Mouse (Mus musculus): ENCODE results near the gene Hipk2.

Hipk2 gene

GRCm38 (mm10) chr6:38902820-38903439, 27.0 kb upstream of the Hipk2 start:
- no peak for DNase-seq (ENCODE audit: low read depth, low spot score)

- DNase-seq (ENCODE audit: low read depth, low spot score), result no peak
These were observed 25.7 kb upstream of the Hipk2 start for GRCm38 (mm10) chr6:38901636-38902035.

GRCm38 (mm10) chr6:38901152-38901551, 25.2 kb upstream of the Hipk2 start:
- no peak for DNase-seq (ENCODE audit: low read depth, low spot score)

GRCm38 (mm10) chr6:38900479-38901126, 24.6 kb upstream of the Hipk2 start:
- DNase-seq (ENCODE audit: low read depth, low spot score), result no peak

DNA sequence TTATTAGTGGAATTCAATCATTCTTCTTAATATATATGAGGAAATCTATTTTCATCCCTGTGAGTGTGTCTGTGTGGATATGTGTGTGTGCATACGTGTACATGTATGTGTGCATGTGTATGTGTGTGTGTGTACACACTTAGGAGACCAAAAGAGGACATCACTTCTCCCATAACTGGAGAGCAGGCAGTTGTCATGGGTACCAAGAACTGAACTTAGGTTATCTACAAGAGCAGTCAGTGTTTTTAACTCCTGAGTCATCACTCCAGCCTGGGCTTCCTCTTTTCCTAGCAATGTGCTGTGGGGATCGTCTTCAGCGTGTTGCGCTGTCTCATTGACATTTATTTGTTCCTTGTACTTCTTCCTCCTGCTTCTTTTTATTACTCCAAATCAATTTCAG, 24.1 kb upstream of the Hipk2 start:
- no peak for DNase-seq (ENCODE audit: low read depth, low spot score)

DNA sequence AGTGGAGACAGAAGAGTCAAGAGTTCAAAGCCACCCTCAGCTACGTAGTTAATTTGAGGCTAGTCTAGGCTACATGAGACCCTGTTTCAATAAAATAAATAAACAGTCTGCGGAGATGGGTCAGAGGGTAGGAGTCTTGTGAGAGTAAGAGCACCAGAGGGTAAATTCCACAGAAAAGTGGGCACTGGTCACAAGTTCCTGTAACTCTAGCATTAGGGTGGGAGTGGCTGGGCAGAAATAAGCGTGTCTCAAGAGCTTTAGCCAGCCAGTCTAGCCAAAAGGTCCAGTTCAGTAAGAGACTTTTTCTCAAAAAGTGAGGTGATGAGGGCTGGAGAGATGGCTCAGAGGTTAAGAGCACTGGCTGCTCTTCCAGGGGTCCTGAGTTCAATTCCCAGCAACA, 17.6 kb upstream of the Hipk2 start:
- no peak for DNase-seq (ENCODE audit: low read depth, low spot score)

DNA sequence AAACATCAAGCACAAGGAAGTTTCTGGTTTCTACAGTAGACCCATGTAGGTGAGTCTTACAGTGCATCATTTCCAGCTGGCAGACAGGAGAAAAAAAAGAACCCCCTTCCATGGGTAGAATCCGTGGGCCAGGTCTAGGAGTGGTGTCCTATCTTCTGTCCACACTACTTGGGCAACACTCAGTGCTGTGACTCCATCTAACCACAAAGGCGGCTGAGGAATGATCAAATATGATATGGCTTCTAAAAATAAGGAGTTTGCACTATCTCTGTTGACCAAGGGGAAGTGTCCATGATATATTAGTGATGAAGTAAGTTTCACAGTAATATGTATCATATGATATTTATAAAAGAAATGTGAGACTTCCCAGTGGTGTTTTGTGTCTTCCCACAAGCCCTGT, 16.1 kb upstream of the Hipk2 start:
- no peak for DNase-seq (ENCODE audit: low read depth, low spot score)

- DNase-seq (ENCODE audit: low read depth, low spot score), result no peak
These were observed 13.2 kb upstream of the Hipk2 start for GRCm38 (mm10) chr6:38889156-38889555.

DNA sequence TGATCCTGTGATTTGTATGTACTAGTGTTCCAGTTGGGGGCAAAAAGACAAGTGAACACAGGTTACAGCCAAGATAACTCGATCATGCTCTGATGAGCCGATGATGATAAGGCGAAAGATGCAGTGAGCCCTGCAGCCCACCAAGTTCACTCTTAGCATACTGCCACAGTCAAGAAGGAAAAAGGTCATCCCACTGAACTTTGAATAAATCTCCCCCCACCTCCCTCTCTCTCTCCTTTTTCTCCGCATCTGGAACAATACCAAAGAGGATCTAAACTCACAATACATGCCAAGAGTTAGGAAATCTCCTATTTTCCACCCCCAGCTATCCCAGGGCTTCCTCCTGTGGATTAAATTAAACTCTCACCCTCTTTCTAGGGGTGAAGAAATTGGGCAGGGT, 11.5 kb upstream of the Hipk2 start:
- DNase-seq (ENCODE audit: low read depth, low spot score), result no peak

DNA sequence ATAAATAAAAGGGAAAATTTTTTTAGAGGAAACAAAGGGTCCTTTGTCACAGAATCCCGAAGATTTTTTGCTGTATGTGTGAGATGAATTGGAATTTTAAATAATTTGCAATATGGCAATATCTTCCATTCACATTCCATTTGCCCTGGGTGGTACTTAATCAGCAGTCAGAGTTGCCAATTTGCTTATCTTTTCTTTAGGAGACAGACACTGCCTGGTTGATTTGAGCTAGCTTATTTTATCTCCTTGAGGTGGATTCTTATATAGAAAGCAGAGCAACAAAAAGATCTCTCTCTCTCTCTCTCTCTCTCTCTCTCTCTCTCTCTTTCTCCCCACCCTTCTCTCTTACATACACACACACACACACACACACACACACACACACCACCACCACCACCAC, 9.2 kb upstream of the Hipk2 start:
- no peak for DNase-seq (ENCODE audit: low read depth, low spot score)

DNA sequence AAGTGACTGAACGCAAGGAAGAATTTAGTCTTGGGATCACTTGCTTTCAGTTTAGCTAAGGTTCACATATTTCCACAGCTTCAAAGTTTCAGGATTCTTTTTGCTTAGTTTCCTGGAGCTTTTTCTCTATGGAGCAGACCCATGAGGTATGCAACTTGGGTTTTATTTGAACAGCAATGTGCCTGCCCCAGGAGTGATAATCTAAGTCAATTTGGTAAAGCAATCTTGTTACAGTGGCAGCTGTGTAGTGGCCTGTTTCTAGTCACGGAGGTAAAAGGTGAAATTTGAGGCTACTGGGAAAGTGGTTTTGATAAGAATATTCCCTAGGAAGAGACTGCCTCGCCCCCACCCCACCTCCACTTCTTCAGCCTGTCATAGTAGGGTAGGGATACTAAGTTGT, 8.5 kb upstream of the Hipk2 start:
- DNase-seq (ENCODE audit: low read depth, low spot score), result no peak

- DNase-seq (ENCODE audit: low read depth, low spot score), result no peak
These were observed 6.8 kb upstream of the Hipk2 start for GRCm38 (mm10) chr6:38882728-38883171.

- no peak for DNase-seq (ENCODE audit: low read depth, low spot score)
These were observed 6.0 kb upstream of the Hipk2 start for GRCm38 (mm10) chr6:38881975-38882374.

DNA sequence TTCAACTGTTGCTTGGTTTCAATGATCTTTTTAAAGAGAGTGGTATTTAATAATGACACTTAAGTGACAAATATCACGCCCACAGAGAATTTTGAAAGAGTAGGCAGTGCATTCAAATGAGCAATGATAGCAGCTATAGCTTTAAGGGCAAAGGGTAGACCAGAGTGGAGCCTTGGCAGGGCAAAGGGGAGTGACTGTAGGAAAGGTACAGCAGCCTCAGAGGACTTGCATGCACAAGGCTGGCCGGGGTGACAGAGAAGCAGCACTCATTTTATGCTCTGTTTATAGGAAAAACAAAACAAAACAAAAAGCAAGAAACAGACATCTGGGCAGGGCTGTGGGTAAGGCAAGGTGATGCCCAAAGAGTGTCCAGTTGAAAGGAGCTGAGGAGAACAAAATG, 5.5 kb upstream of the Hipk2 start:
- no peak for DNase-seq (ENCODE audit: low read depth, low spot score)

DNA sequence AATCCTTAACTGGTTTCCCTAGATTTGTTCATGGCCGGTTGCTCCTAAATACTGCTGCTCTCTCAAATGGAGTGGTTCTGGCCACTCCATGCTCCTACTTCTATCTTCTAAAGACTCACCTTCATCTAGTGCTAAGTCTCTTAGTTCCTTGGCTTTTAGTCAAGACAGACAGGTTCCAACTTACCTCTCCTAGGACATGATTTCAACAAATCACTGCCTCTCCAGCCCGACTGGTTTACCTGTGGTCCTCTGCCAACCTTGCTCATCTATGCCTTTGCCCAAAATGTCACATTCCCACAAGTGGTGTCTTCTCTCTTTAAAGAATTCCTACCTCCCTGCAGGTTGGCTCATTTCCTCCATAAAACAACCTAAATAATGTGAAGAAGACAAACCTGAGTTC, 1.7 kb upstream of the Hipk2 start:
- DNase-seq (ENCODE audit: low read depth, low spot score), result no peak

DNA sequence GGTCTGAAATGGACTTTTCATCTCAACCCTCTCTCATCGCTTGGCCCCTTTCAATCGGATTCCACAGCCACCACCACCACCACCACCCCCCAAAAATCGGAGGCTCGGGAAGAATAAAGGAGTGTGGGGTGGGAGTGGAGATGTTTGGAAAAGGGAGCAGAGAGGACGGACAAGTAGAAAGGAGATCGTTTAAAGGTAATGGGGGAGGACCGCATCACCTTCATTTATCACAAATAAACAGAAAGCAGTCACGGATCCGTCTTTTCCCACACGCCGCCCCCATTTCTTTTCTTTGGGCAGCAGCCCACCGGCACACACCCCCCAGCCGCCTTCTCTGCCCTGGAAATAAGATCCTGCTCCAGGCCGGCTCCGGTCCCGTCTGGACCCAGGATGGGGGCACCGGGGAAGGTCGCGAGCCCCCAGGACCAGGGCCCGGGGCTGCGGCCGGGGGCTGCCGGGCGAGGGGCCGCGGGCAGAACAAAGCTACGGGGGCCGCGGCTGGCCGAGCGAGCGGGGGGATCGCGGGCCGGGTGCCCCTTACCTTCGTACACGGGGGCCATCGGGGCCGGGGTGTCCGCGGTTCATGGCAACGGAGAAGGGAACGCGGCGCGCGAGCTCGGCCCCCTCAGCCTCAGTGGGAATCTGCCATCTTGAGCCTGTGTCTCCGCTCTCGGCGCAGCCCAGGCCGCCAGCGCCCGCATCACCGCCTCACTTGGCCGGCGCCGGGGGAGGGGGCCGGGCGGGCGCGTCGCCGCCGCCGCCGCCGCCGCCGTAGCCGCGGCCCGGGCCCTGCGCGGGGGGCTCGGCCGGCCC, 501 bp downstream of the Hipk2 start, which contains the start of gene Tbxas1:
Tbxas1 (plus strand) TSS at position 147 of the 813 bp plus-strand sequence.
- DNase-seq (ENCODE audit: low read depth, low spot score), result no peak

GRCm38 (mm10) chr6:38874565-38875257, 1.3 kb downstream of the Hipk2 start:
- no peak for DNase-seq (ENCODE audit: low read depth, low spot score)

DNA sequence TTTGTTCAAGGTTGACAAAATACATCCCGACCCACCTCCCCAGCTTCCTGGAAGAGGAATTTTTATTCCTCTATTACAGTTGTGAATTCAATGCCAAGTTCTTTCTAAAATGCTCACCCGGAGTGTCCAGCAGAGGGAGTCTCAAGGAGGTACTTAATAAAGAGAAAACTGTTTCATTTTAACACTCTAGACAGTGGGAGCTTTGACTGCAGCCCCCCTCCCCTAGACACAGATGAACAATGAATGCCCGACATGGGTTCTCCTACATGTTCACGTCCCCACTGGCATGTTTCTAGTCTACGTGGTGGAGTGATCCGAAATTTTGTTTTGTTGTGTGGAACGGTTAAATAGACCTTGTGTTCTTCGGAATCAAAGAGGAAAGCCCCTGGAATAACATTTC, 1.9 kb downstream of the Hipk2 start:
- DNase-seq (ENCODE audit: low read depth, low spot score), result no peak

DNA sequence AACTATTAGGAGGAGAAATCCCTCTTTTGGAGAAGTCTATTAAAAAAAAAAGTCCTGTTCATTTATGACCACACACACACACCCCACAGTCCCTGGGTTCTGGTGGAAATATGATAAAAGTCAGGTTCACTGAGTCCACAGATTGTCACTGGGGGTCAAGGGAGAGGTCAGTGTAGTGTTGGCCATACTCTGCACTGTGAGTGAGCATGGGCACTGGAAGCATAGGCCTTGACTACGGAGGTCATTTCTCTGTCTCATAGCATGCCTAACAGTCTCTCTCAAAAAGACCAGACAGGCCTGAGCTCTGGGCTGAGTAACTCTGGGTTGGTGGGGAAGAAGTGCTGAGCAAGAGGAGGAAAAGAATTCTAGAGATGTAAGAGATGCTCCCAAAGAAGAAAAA, 2.6 kb downstream of the Hipk2 start:
- DNase-seq (ENCODE audit: low read depth, low spot score), result no peak

DNA sequence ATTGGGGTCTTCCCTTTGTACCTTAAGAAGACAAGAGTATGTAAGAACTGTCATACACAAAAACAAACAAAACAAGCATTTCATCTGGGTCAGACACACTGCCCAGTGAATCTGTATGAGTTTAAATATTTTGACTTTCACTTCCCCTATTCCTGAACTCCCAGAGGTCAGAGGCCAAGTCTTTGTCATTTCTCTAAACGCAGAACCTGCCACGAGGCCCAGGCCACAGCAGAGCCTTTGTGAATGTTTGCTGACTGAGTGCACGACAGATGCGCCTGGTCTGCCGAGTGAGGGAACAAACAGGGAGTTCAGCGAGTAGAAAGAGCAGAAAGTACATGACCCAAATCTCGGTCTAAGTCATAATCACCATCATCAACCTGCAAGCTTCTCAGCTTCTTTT, 4.9 kb downstream of the Hipk2 start:
- no peak for DNase-seq (ENCODE audit: low read depth, low spot score)

- no peak for DNase-seq (ENCODE audit: low read depth, low spot score)
These were observed 5.9 kb downstream of the Hipk2 start for GRCm38 (mm10) chr6:38870070-38870469.

GRCm38 (mm10) chr6:38868974-38869373, 7.0 kb downstream of the Hipk2 start:
- DNase-seq (ENCODE audit: low read depth, low spot score), result no peak
